Mouse (Mus musculus) mouse embryonic stem cell (cell line): Measurements from ENCODE around the gene Endou.
"Not testable (repeated sequence)": the region's sequence is repeated elsewhere in the genome, so short reads cannot be mapped to it uniquely, and the experiment has no call there.

Experiments used
- in situ Hi-C, 2 experiments: fragments of 300-500 bp; cut with MboI; formaldehyde crosslinking; loops; 1 replicate in 1 of 2; 3 replicates in 1 of 2; pipeline ENCODE4 v1.14.3; 2019 to 2020; ENCODE audit warnings: low sequenced_read_pairs in 2 of 2, low pct_unique_long_range_greater_than_20kb in 1 of 2, mixed read lengths in 1 of 2; ENCODE audit not compliant: unreplicated experiment in 1 of 2

Endou gene

DNA sequence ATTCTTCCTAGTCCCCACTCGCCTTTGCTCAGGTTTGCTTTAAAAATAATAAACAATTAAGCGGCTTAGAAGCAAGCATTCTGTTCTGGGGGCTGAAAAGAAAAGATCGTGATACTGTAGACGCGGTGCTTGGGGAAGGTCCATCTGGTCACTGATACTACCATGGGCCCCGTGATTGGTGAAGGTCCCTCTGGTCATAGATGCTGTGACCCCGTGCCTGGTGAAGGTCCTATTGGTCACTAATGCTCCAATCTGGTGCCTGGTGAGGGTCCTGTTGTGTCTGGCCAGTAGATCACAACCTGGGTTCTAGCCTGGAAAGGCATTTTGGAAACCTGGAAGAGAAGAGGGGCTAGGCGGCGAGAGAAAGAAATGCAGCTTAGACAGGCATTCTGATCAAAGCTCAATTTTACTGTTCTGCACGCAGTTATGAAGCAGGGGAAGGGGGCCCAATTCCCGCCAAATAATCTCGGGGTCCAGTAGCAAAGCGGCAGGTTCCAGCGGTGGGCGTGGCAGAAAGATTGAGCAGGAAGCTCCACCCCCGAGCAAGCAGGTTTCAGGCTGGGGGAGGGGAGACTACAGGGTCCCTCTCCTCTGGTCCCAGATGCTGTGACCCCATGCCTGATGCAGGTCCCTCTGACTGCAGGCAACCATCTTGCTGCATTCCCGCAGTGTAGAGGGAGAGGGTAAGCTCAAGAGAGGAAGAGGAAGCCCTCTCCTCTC, 62.8 kb downstream of the Endou start:
- in situ Hi-C loops: not testable (repeated sequence)

GRCm38 (mm10) chr15:97667437-97667836, 63.7 kb downstream of the Endou start:
- in situ Hi-C loops: no loop called here

- in situ Hi-C loops: no loop called here
These were observed 64.7 kb downstream of the Endou start for GRCm38 (mm10) chr15:97666457-97666770.

DNA sequence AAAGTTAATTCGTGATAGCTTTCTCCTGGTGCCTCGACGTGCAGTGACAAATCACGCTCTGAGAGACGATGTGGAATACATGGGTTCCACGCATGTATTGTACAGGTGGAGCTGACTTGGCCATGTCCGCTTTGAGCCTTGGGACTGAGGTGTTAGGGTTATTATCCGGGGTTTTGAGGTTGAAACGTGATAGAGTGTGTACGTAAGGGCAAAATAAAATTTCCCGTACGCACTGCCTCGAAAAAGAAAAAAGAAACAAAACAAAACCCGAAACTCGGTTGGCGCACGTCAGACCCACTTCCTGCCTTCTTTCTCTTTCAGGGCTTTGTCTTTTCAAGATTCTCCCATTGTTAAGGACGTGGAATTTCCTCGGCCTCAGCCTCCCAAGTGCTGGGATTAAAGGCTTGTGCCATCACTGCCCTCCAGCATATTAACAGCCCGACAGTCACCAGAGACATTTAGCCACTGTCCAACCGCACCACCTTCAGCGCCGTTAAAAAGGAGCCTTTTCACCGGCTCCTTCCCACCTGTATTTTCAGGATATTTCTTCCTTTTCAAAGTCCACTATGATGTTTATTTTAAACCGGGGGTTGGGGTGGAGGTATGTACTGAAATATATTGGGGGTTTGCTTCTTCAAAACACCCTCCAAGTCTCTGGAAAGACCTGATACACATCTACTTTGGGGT, 65.2 kb downstream of the Endou start:
- in situ Hi-C loops: no loop called here

DNA sequence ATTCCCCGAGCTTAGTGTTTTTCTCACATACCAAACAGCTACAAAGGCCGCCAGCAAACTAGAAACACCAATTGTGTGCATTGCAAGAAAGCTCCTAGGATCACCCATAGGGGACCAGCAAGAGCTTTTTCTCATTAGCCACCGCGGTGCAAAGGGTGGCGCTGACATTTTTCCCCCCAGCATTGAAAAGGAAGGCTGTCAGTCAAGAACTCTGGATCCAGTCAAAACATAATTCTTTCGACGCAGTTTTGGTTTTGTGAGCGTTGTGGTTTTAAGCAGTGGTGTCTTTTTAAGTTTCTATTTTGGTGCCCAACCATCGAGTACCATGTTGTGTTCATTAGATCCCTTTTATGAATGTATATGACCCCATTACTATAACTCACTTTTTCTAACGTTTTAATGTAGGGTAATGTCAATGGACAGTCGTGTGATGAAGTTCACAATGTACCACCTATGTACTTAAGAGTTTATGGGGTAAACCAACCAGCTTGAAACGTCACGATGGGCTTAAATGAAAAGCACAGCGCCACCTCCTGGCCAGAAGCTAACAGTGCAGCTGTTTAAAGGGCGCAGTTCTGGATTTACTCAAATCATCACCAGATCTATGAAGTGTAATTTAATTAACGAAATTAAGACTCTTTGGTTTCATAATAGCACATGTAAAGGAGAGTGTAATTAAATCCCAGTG, 66.0 kb downstream of the Endou start:
- in situ Hi-C loops: no loop called here

DNA sequence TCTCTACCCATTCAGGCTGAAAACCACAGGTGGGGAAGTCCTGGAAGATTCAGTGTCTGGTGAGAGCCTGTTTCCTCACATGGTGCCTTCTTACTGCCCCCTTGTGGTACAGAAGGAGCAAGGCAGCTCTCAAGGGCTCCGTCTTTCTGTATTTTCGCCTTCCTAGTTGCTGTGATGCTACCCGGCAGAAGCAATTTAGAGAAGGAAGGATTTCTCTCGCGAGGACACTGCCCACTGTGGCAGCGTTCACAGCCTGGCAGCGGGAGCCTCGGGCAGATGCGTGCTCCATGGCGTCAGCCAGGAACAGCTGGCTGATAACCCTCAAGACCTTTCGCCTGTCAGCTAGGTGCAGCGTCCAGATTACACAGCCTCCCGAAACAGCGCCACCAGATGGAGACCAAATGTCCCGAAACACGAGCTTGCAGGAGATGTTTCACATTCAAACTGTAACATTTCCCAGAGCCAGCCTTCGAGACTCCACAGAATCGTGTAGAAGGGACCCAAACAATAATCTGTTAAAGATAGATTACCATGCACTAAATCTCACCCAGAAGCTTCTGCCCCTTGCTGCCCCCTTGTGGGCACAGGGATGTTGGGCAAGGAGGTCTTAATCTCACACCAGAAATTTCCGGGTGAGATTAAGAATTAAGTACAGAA, 67.3 kb downstream of the Endou start:
- in situ Hi-C loops: no loop called here
